Mouse (Mus musculus) spleen, adult 18-20 months (tissue): ENCODE results near the gene Gm7029.
A peak's percentile ranks its signal among the peaks of the same experiment; 100 is the strongest.
"Not testable (repeated sequence)": the region's sequence is repeated elsewhere in the genome, so short reads cannot be mapped to it uniquely, and the experiment has no call there.

Source experiments
- DNase-seq, 2 experiments: peaks; one replicate each; pipeline ENCODE4 v3.0.0; 2022; ENCODE audit warnings: mixed read lengths in 2 of 2

The Gm7029 gene

GRCm38 (mm10) chr17:33892429-33892828 is 18.8 kb downstream of the Gm7029 start:
- DNase-seq = no peak

- DNase-seq = not testable (repeated sequence)
Measured at GRCm38 (mm10) chr17:33893011-33893410, 19.4 kb downstream of the Gm7029 start.

- no peak for DNase-seq
Measured at GRCm38 (mm10) chr17:33897114-33897794, 23.6 kb downstream of the Gm7029 start.

DNA sequence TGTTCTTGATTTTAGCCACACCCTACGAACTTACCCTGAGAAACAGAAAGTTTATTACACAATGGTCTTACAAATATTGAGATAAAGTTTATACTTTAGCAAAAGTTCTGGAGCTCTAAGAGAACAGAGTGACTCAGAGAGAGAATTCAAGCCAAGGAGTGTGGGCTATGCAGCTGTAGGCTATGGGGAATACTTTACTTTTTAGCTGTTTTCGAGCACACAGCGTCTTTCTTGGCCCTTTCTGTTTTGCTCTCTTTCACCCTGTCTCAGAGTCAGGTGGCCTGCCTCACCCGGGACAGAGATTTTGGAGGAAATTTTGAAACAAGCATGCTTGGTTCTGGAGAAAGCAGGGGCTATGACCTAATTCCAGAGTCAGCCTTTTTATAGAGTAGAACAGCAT is 24.6 kb downstream of the Gm7029 start:
- not testable (repeated sequence) for DNase-seq

DNA sequence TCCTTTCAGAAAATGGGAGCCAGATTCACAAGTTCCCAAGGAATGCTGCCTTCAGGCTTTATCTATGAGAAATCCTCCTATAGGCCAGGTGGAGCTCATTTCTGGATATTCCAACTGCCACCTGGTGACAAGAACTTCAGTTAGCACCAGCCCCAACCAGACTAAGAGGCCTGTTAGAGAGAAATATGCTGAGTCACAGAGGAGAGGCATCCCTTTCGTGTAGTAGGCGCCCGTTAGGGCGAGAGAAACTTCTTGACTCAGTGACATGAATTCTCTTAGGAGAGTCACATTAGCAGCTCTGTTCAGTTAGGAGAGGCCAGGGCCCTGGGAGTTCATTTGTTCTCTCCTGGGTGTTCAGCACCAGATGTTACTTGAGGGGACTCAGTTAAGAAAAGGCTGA is 26.0 kb downstream of the Gm7029 start:
- DNase-seq = no peak

DNA sequence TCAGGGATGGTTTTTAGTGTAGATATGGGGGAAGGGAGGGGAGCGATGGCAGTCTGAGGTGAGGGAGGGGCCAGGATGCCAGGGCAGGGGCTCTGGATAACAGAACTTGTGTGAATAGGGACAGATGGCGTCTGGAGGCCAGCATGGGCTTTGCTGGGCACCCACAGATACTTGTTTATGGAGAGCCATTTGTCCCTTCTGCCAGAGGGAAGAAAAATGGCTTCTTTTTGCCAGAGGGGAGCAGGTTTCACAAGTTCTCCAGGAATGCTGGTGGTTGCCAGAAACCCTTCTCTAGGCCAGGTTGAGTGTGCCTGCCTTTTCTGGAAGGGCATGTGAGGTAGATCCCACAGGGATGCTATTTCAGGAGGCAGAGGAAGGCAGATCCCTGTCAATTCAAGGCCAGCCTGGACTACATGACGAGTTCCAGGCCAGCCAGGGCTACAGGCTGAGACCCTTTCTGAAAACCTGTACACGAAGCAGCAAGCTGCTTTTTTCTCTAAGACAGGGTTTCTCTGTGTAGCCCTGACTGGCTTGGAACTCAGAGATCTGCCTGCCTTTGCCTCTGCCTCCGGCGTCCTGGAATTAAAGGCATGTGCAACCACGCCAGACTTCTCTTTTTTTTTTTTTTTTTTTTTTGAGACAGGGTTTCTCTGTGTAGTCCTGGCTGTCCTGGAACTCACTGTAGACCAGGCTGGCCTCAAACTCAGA is 26.8 kb downstream of the Gm7029 start:
- no peak for DNase-seq

- no peak for DNase-seq
Measured at GRCm38 (mm10) chr17:33900989-33901314, 27.3 kb downstream of the Gm7029 start.

DNA sequence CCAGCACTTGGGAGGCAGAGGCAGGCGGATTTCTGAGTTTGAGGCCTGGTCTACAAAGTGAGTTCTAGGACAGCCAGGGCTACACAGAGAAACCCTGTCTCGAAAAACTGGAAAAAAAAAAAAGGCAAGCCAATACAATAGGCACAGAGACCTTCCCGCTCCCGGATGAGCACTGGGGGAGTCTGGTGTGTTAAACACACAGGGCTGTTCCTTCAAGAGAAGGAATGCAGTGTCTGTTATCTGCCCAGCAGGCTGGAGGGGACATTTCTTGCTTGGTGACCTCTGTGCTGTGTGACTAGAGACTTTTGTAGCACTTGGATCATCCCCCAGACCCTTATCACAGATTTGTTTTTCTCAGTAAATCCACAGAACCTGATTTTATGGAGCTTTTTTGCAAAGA is 28.0 kb downstream of the Gm7029 start:
- no peak for DNase-seq

- DNase-seq = no peak
Measured at GRCm38 (mm10) chr17:33902079-33902478, 28.4 kb downstream of the Gm7029 start.

DNA sequence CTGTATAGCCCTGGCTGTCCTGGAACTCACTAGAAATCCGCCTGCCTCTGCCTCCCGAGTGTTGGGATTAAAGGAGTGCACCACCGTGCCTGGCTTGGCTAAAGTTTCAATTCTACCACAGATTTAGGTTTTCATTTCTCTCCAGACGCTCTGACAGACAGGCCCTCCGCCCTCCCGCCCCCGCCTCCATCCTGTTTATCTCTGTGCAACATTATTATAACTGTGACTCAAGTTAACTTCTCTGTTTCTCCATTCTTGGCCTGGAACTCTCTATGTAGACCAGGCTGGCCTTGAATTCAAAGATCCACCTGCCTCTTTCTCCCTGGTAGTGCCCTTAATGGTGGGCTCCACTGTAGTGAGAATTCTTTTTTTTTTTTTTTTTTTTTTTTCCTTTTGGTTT is 28.9 kb downstream of the Gm7029 start:
- DNase-seq = no peak

DNA sequence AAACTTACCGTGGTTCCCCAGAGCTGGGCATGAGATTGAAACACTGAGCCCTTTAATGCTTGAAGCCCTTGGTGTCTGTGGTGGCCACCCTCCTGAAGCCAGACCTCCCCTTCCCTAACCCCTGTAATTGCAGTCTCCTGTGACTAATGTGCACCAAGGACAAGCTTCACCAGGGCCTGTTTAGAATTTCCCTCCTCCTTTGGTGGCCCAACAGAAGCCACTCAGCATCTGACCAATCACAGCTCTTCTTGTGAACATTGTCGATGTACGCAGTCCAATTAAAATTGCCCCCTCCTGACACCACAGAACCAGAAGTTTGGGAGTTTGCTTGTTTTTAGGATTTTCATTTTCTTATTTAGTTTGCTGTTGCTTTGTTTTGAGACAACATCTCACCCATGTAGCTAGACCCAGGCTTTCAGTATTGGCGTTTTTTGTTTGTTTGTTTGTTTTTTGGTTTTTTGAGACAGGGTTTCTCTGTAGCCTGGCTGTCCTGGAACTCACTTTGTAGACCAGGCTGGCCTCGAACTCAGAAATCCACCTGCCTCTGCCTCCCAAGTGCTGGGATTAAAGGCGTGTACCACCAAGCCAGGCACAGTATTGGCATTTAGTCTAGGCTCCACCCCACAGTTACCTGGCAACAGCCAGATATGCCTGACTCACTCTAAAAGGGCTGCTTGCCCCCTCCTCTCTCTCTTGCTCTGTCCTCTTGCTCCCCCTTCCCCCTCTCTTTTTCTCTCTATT is 30.4 kb downstream of the Gm7029 start:
- not testable (repeated sequence) for DNase-seq

DNA sequence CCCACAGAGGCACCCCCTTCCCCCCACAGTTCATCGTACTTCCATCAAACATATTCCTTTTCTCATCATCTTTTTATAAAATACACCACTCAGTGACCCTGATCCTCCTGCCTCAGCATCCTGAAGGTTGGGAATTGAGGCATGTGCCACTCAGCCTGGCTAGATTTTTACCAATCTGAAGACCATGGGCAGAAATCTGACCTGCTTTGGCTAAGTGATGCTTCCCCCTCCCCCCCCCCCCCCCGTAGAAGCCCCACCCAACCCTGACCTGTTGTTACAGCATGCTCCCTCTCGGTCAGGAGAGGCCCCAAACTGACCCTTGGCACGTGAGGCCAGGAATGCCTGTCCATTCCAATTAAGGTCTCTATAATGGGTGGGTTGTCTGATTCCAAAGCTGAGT is 31.2 kb downstream of the Gm7029 start, which contains the start of gene Platr17:
Gene Platr17 (plus strand): TSS at position 301 of the 400 bp plus-strand sequence.
- not testable (repeated sequence) for DNase-seq

DNA sequence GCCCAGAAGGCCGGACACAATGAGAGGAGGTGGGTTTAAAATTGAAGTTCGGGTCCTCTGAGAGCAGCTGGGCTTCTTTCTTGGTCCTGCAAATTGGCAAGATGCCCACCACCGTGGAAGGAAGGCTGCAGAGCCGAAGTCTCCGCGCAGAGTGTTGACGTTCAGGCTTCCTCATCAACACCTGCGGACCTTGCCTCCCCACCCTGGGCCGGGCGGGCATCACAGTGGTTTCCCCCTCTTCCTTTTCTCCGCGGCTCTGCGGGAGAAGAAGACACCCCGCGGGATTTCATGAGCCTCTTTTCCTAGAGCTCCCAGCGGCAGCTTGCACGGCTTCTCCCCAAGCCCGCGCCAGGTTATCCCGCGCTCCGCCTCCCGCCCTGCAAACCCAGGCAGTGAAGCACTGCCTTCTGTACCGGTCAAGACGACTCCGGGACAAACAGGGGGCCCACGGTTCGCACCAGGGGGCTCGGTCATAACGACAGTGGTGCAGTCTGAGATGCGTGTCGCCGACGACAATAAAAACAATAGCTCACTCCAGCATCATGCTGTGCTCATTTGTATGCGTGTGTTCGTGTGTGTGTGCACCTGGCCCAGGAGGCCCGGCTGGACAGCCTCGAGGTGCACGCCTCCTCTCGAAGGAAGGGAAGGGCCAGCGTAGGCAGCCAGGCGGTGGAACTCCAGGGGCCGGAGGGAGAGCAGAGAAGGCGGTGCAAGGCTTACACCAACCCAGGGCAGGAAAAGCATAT is 34.9 kb downstream of the Gm7029 start:
- peak in 1 of 2 experiments; percentile 53 for DNase-seq

GRCm38 (mm10) chr17:33909077-33909868 is 35.6 kb downstream of the Gm7029 start, which contains the start of gene Daxx:
TSS of gene Daxx (plus strand) at chr17:33909414.
- peak; percentile 98 to 99 for DNase-seq

GRCm38 (mm10) chr17:33909869-33910250 is 36.2 kb downstream of the Gm7029 start:
- no peak for DNase-seq

DNA sequence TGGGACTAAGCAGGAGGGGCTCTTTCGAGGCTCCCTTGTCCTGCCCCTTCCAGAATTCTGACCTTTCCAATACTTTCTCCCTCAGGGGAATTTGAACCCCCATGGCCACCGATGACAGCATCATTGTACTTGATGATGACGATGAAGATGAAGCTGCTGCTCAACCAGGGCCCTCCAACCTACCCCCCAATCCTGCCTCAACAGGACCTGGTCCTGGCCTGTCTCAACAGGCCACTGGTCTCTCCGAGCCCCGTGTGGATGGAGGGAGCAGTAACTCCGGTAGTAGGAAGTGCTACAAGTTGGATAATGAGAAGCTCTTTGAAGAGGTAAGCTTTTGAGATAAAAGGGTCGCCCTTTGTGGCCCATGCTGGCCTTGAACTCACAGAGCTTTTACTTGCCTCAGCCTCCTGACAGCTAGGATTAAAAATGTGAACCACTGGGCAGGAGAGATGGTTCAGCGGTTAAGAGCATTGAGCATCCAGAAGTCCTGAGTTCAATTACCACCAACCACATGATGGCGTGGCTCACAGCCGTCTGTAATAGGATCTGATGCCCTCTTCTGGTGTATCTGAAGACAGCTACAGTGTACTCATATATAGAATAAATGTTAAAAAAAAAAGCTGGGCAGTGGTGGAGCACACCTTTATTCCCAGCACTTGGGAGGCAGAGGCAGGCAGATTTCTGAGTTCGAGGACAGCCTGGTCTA is 36.9 kb downstream of the Gm7029 start:
- DNase-seq = no peak

- no peak for DNase-seq
Measured at GRCm38 (mm10) chr17:33911052-33911812, 37.6 kb downstream of the Gm7029 start.

GRCm38 (mm10) chr17:33911813-33912414 is 38.3 kb downstream of the Gm7029 start:
- no peak for DNase-seq

DNA sequence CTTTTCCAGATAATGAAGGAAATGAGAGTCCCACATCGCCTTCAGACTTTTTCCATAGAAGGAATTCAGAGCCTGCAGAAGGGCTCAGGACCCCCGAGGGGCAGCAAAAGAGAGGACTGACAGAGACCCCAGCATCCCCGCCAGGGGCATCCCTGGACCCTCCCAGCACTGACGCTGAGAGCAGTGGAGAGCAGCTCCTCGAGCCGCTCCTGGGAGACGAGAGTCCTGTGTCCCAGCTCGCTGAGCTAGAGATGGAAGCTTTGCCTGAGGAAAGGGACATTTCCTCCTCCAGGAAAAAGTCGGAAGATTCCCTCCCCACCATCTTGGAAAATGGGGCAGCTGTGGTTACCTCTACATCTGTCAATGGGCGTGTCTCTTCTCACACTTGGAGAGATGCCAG is 39.6 kb downstream of the Gm7029 start:
- no peak for DNase-seq

- DNase-seq = no peak
Measured at GRCm38 (mm10) chr17:33913905-33914304, 40.3 kb downstream of the Gm7029 start.
